Mouse (Mus musculus): ENCODE results near the gene Kpnb1.

DNA sequence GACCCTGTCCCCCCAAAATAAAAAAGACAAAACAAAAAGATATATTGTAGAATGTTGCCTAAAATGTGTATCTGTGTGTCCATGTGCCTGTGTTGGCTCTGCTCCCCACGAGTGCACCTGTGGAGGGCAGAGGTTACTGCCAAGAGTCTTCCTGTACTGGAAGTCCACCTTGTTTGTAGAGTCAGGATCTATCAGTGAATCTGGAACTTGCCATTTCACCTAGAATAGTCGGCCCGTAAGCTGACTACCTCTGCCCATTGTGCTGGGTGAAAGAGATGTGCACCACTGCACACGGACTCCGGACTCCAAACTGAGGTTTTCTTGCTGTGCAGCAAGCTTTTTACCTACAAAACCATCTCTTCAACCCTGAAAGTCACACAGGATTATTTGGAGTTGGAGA, 26.7 kb upstream of the Kpnb1 start:
- TF ChIP-seq CTCF (IDR thresholded peaks at IDR 0.05; ENCODE audit: low read depth) = no peak
- no peak for TF ChIP-seq EP300 (IDR thresholded peaks at IDR 0.05; ENCODE audit: low read depth)
